Mouse (Mus musculus): Measurements from ENCODE around the gene Edn3. TPM values are rescaled to one million over a fixed set of nuclear protein-coding genes. Genes with fewer than 3 reads are reported as not detected.
A peak's percentile ranks its signal among the peaks of the same experiment; 100 is the strongest.

The Edn3 gene
- total RNA-seq (2012; rRNA removed) (not detected in 2 replicates), polyA plus RNA-seq (2012; ENCODE audit: insufficient read depth in 1 of 2, insufficient read length in 2 of 2, low read depth in 1 of 2, low replicate concordance in 2 of 2, missing spikeins in 1 of 2) (not detected)

GRCm38 (mm10) chr2:174760479-174761121 lies at the start of gene Edn3:
Gene Edn3, plus strand, starts transcription at chr2:174760619.
- H3K9me3 ChIP-seq (replicated peaks; ENCODE audit: insufficient read depth, low read length) = no peaks in the 10 kb centered on the region
- H3K27ac ChIP-seq (ENCODE audit: control insufficient read depth, low read depth, low read length) = no peak within 1 kb of the TSS
- no peaks in the 10 kb centered on the region for H3K79me2 ChIP-seq (ENCODE audit: control insufficient read depth, insufficient read depth, low read length, poor library complexity)
- no peak within 1 kb of the TSS for H3K4me3 ChIP-seq (ENCODE audit: control insufficient read depth in 1 of 2, insufficient read depth in 1 of 2, low read depth in 2 of 2, low read length in 2 of 2)
- no peak within 1 kb of the TSS for H3K9ac ChIP-seq (ENCODE audit: control insufficient read depth, low read depth, low read length, poor library complexity, severe bottlenecking)
- DNase-seq (ENCODE audit: low read depth, low spot score) = no peak
- TF ChIP-seq GABPA (IDR thresholded peaks at IDR 0.05; ENCODE audit: low read depth, low read length) = no peak
- TF ChIP-seq MAX (IDR thresholded peaks at IDR 0.05; ENCODE audit: low read length) = no peak
- H3K27me3 ChIP-seq (ENCODE audit: control insufficient read depth in 1 of 2, insufficient read depth in 2 of 2, low read length in 2 of 2) = no peaks in the 10 kb centered on the region
- H3K4me1 ChIP-seq (ENCODE audit: control insufficient read depth in 1 of 2, insufficient read depth in 2 of 2, low read length in 2 of 2) = no peaks in the 10 kb centered on the region
- no peaks in the 10 kb centered on the region for H3K36me3 ChIP-seq (ENCODE audit: control insufficient read depth in 1 of 2, insufficient read depth in 2 of 2, low read length in 2 of 2)

- H3K27me3 ChIP-seq (ENCODE audit: control insufficient read depth in 1 of 2, insufficient read depth in 2 of 2, low read length in 2 of 2) = no peaks in the 10 kb centered on the region
- H3K4me3 ChIP-seq (ENCODE audit: control insufficient read depth in 1 of 2, insufficient read depth in 1 of 2, low read depth in 2 of 2, low read length in 2 of 2) = no peak overlapping the region
- no peak overlapping the region for H3K9ac ChIP-seq (ENCODE audit: control insufficient read depth, low read depth, low read length, poor library complexity, severe bottlenecking)
- no peaks in the 10 kb centered on the region for H3K9me3 ChIP-seq (replicated peaks; ENCODE audit: insufficient read depth, low read length)
- peak; percentile 25 for DNase-seq (ENCODE audit: low read depth, low spot score)
- H3K27ac ChIP-seq (ENCODE audit: control insufficient read depth, low read depth, low read length) = no peak overlapping the region
- TF ChIP-seq UBTF (IDR thresholded peaks at IDR 0.05; ENCODE audit: borderline replicate concordance, insufficient read depth, low read depth, low read length) (no peak), ZC3H11A (IDR thresholded peaks at IDR 0.05; ENCODE audit: low read depth, low read length) (peak; percentile 45), SMC3 (IDR thresholded peaks at IDR 0.05; ENCODE audit: low read depth, low read length) (peak; percentile 70), USF1 (IDR thresholded peaks at IDR 0.05; ENCODE audit: low read depth, low read length) (no peak), TBP (IDR thresholded peaks at IDR 0.05; ENCODE audit: low read depth, low read length) (no peak), RAD21 (IDR thresholded peaks at IDR 0.05; ENCODE audit: low read depth, low read length) (peak; percentile 50), NRF1 (IDR thresholded peaks at IDR 0.05; ENCODE audit: insufficient read depth, low read depth, low read length, poor library complexity, severe bottlenecking) (no peak), CTCF (IDR thresholded peaks at IDR 0.05 in 2 of 3, conservative IDR thresholded peaks at IDR 0.05 in 1 of 3; ENCODE audit: control insufficient read depth in 1 of 3, insufficient read depth in 1 of 3, low read depth in 2 of 3, low read length in 3 of 3, poor library complexity in 1 of 3, severe bottlenecking in 1 of 3) (peak; percentile 38 to 67 (median 59); a peak in 5 of 6 replicates)
- H3K36me3 ChIP-seq (ENCODE audit: control insufficient read depth in 1 of 2, insufficient read depth in 2 of 2, low read length in 2 of 2) = no peaks in the 10 kb centered on the region
- no peaks in the 10 kb centered on the region for H3K4me1 ChIP-seq (ENCODE audit: control insufficient read depth in 1 of 2, insufficient read depth in 2 of 2, low read length in 2 of 2)
- H3K79me2 ChIP-seq (ENCODE audit: control insufficient read depth, insufficient read depth, low read length, poor library complexity) = no peaks in the 10 kb centered on the region
These were observed 48.4 kb upstream of the Edn3 start for GRCm38 (mm10) chr2:174712043-174712442.

- H3K9me3 ChIP-seq (replicated peaks; ENCODE audit: insufficient read depth, low read length) = no peaks in the 10 kb centered on the region; the same call in 1 of the 2 replicates
- H3K27me3 ChIP-seq (ENCODE audit: control insufficient read depth in 1 of 2, insufficient read depth in 2 of 2, low read length in 2 of 2) = no peaks in the 10 kb centered on the region
- no peak overlapping the region for H3K9ac ChIP-seq (ENCODE audit: control insufficient read depth, low read depth, low read length, poor library complexity, severe bottlenecking)
- TF ChIP-seq POLR2AphosphoS5 (IDR thresholded peaks at IDR 0.05; ENCODE audit: borderline replicate concordance, low read depth, low read length) = peak; percentile 58; the same call in 1 of the 2 replicates
- TF ChIP-seq NRF1 (IDR thresholded peaks at IDR 0.05; ENCODE audit: insufficient read depth, low read depth, low read length, poor library complexity, severe bottlenecking) = no peak
- H3K27ac ChIP-seq (ENCODE audit: control insufficient read depth, low read depth, low read length) = no peak overlapping the region
- DNase-seq (ENCODE audit: low read depth, low spot score) = no peak
- no peak overlapping the region for H3K4me3 ChIP-seq (ENCODE audit: control insufficient read depth in 1 of 2, insufficient read depth in 1 of 2, low read depth in 2 of 2, low read length in 2 of 2)
- no peaks in the 10 kb centered on the region for H3K79me2 ChIP-seq (ENCODE audit: control insufficient read depth, insufficient read depth, low read length, poor library complexity)
- H3K36me3 ChIP-seq (ENCODE audit: control insufficient read depth in 1 of 2, insufficient read depth in 2 of 2, low read length in 2 of 2) = peaks cover 0 to 6% of the 10 kb centered on the region in 2 experiments; a peak in 1 of 4 replicates
- peaks cover 0 to 8% of the 10 kb centered on the region in 2 experiments; a peak in 2 of 4 replicates for H3K4me1 ChIP-seq (ENCODE audit: control insufficient read depth in 1 of 2, insufficient read depth in 2 of 2, low read length in 2 of 2)
These were observed 44.5 kb upstream of the Edn3 start for GRCm38 (mm10) chr2:174715938-174716337.

Measured in MEL (cell line).